Mouse (Mus musculus) embryonic facial prominence, embryonic 15.5 days (tissue): ENCODE measurements around the gene Gm14459. TPM values are rescaled to one million over a fixed set of nuclear protein-coding genes. Genes with fewer than 3 reads are reported as not detected.
"Not testable (repeated sequence)": the region's sequence is repeated elsewhere in the genome, so short reads cannot be mapped to it uniquely, and the experiment has no call there.

ENCODE experiments used
- ATAC-seq: fragments of 200-750 bp; cut with Nextera tagmentation; 2 replicates; pipeline ENCODE4 v1.8.0; 2017; ENCODE audit warnings: low read depth, moderate TSS enrichment; ENCODE audit not compliant: insufficient number of reproducible peaks, low FRiP score, low TSS enrichment
- H3K27ac ChIP-seq: fragments of 300-500 bp; sonication (generic); replicated peaks from 2 replicates; pipeline ENCODE4 v1.5.1; 2015; ENCODE audit warnings: mild to moderate bottlenecking, inconsistent platforms
- H3K27me3 ChIP-seq: fragments of 300-500 bp; sonication (generic); 2 replicates; pipeline ENCODE4 v1.6.1; 2015; ENCODE audit warnings: inconsistent platforms
- H3K36me3 ChIP-seq: fragments of 300-500 bp; sonication (generic); 2 replicates; pipeline ENCODE4 v1.6.1; 2015; ENCODE audit warnings: mild to moderate bottlenecking, inconsistent platforms
- H3K4me1 ChIP-seq: fragments of 300-500 bp; sonication (generic); 2 replicates; pipeline ENCODE4 v1.6.1; 2015; ENCODE audit warnings: inconsistent platforms
- H3K4me2 ChIP-seq: fragments of 300-500 bp; sonication (generic); replicated peaks from 2 replicates; pipeline ENCODE4 v1.6.1; 2015; ENCODE audit warnings: mild to moderate bottlenecking, inconsistent platforms
- H3K4me3 ChIP-seq: fragments of 300-500 bp; sonication (generic); replicated peaks from 2 replicates; pipeline ENCODE4 v1.5.1; 2015; ENCODE audit warnings: mild to moderate bottlenecking, inconsistent platforms
- H3K9ac ChIP-seq: fragments of 300-500 bp; sonication (generic); 2 replicates; pipeline ENCODE4 v1.6.1; 2015; ENCODE audit warnings: inconsistent platforms
- H3K9me3 ChIP-seq: fragments of 300-500 bp; sonication (generic); replicated peaks from 2 replicates; pipeline ENCODE4 v1.6.1; 2016; ENCODE audit warnings: inconsistent platforms
- WGBS: fragments of 180-500 bp; shearing (Covaris S2); methylation state at CpG from one replicate; pipeline ENCODE4 v1.1.7; 2015; 5-methylcytosine and 5-hydroxymethylcytosine counted together
- polyA plus RNA-seq: library from polyadenylated mRNA; unstranded; fragments of >200 nt; fragmentation: Nextera tagmentation; extraction: Ambion mirVana; gene quantifications from 2 replicates; pipeline ENCODE4 v1.2.1, GENCODE M21; 2015

Gene Gm14459
- polyA plus RNA-seq, result not detected in 2 replicates

DNA sequence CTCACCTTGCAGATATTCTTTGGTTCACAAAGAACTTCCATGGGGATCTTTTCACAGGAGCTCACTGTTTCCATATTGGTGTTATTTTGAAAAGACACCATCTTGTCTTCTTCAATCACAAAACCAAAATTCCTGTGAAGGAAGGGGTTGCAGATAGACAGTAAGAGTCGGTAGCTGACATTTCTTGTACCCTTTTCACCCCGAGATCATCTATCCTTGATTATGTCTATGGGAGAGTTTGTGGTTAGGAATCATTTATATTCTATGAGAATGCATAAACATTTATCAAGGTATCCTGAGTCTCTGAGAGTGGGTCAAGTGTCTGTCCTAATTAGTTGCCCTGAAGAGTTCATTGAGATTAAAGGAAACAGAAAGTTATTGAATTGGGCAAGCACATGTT lies at the start of gene Gm14459:
Gene Gm14459, minus strand, starts transcription at position 101 of the 400 bp plus-strand sequence.
- H3K27me3 ChIP-seq, result no peaks in the 10 kb centered on the region
- no peak for ATAC-seq
- 78% methylated on average over 2 of the region's 2 CpGs for WGBS

DNA sequence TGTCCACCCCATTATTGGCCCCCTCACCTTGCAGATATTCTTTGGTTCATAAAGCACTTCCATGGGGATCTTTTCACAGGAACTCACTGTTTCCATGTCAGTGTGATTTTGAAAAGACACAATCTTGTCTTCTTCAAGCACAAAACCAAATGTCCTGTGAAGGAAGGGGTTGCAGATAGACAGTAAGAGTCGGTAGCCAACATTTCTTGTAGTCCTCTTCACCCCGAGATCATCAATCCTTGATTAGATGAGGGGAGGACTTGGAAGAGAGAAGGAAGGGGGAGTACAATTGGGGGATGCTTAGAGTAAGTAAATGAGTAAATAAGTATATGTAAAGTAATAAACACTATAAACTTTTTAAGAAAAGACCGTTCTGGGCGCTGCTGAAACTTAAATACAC lies 23.4 kb upstream of the Gm14459 start, which contains the start of gene Ssxb6:
Gene Ssxb6, minus strand, starts transcription at position 101 of the 400 bp plus-strand sequence.
- H3K4me3 ChIP-seq, H3K36me3 ChIP-seq, H3K27me3 ChIP-seq, ATAC-seq, H3K4me2 ChIP-seq, H3K4me1 ChIP-seq, H3K9ac ChIP-seq, H3K27ac ChIP-seq, H3K9me3 ChIP-seq: not testable (repeated sequence)
- WGBS, result 66% methylated on average over 4 of the region's 4 CpGs

More for the DNA sequence above, at the start of gene Gm14459:
- no peak within 1 kb of the TSS for H3K27ac ChIP-seq
- no peaks in the 10 kb centered on the region for H3K36me3 ChIP-seq
- no peak within 1 kb of the TSS for H3K4me2 ChIP-seq
- no peaks in the 10 kb centered on the region for H3K9me3 ChIP-seq
- H3K9ac ChIP-seq, result no peak within 1 kb of the TSS
- H3K4me3 ChIP-seq, result no peak within 1 kb of the TSS
- H3K4me1 ChIP-seq, result no peaks in the 10 kb centered on the region

Other genes starting within 250 kb of the Gm14459 start
- gene Ssxb10, start 197.5 kb downstream of the Gm14459 start, polyA plus RNA-seq, result not detected in 2 replicates
- gene Ssxb9, start 158.0 kb downstream of the Gm14459 start, polyA plus RNA-seq, result not detected in 2 replicates
- not detected in 2 replicates for gene Ssxb1, start 111.6 kb downstream of the Gm14459 start, polyA plus RNA-seq
- not detected in 2 replicates for gene Ssxb2, start 63.2 kb downstream of the Gm14459 start, polyA plus RNA-seq
- gene Ssxb6, start 23.3 kb upstream of the Gm14459 start, polyA plus RNA-seq, result not detected in 2 replicates
- not detected in 2 replicates for gene Ssxb3, start 66.9 kb upstream of the Gm14459 start, polyA plus RNA-seq
- not detected in 2 replicates for gene Ssxb8, start 165.9 kb upstream of the Gm14459 start, polyA plus RNA-seq
- not detected in 2 replicates for gene Ssx9, start 223.5 kb upstream of the Gm14459 start, polyA plus RNA-seq